Mouse (Mus musculus): ENCODE data around the gene Gm5678. TPM values are rescaled to one million over a fixed set of nuclear protein-coding genes. Genes with fewer than 3 reads are reported as not detected.
"Not testable (repeated sequence)": the region's sequence is repeated elsewhere in the genome, so short reads cannot be mapped to it uniquely, and the experiment has no call there.

Gm5678 gene
- polyA plus RNA-seq, 1 experiment from 2014 or later: not detected

DNA sequence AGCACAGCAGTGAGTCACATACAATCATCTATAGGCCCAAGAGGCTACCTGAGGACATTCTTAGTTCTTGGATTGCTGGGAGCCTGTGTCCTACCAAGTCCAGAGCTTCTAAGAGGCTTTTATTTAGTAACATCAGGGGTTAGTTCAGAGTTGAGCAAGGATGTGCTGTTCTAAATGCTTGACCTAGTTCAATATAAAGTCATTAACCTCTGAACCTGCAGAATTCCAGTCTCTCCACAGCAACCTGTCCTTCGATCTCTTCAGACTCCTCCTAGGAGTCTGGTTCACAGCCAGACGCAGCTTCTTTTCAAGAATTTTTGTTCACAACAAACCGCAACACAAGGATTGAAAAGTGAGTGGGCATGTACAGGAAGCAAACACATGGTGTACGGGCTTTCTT, 16.9 kb upstream of the Gm5678 start:
- Histone ChIP-seq H3K9ac (no peak overlapping the region), H3K27ac (no peak overlapping the region), H3K9me3 (no peaks in the 10 kb centered on the region), H3K27me3 (no peaks in the 10 kb centered on the region), H3K4me2 (replicated peaks) (no peak overlapping the region), H3K36me3 (peaks cover 34% of the 10 kb centered on the region), H3K4me1 (peaks cover 14% of the 10 kb centered on the region), H3K4me3 (no peak overlapping the region)
- no peak for ATAC-seq (ENCODE audit: low FRiP score, low read depth)
- 91% methylated on average over 4 of the region's 4 CpGs for WGBS

- Histone ChIP-seq H3K36me3 (peaks cover 22% of the 10 kb centered on the region), H3K27me3 (no peaks in the 10 kb centered on the region), H3K4me1 (no peaks in the 10 kb centered on the region), H3K4me2 (replicated peaks) (no peak overlapping the region), H3K27ac (no peak overlapping the region), H3K9ac (no peak overlapping the region), H3K9me3 (no peaks in the 10 kb centered on the region), H3K4me3 (no peak overlapping the region)
- 46% methylated on average over 5 of the region's 5 CpGs for WGBS
- no peak for ATAC-seq (ENCODE audit: low FRiP score, low read depth)
Measured at GRCm38 (mm10) chr16:93615118-93615870, 12.6 kb upstream of the Gm5678 start.

DNA sequence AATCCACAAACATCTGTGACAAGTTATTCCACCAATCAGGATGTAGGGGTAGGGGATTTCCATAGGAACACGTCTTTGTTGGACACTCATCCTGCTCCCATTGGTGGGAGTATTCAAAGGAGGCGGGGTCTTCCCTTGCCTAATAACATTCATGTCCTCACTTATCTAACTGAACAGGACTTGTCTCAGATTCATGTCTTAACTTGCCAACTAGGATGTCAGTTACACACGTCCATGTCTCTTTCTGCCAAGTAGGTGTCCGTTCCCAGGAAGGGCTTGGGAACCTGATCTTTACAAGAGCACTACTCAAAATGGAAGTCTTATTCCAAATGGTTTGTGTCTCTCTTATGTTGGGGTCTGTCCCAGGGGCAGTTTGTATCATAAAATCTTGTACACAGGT, 4.1 kb upstream of the Gm5678 start:
- not testable (repeated sequence) for H3K9me3 ChIP-seq; H3K27me3 ChIP-seq; ATAC-seq (ENCODE audit: low FRiP score, low read depth); H3K4me2 ChIP-seq (replicated peaks); H3K9ac ChIP-seq; H3K4me3 ChIP-seq; H3K27ac ChIP-seq; H3K4me1 ChIP-seq; H3K36me3 ChIP-seq
- WGBS: 88% methylated on average over 4 of the region's 4 CpGs

GRCm38 (mm10) chr16:93624671-93625070, 3.2 kb upstream of the Gm5678 start:
- ATAC-seq (ENCODE audit: low FRiP score, low read depth): no peak
- Histone ChIP-seq H3K27me3 (no peaks in the 10 kb centered on the region), H3K4me2 (replicated peaks) (no peak overlapping the region), H3K27ac (no peak overlapping the region), H3K4me1 (no peaks in the 10 kb centered on the region), H3K9me3 (no peaks in the 10 kb centered on the region), H3K36me3 (no peaks in the 10 kb centered on the region), H3K9ac (no peak overlapping the region), H3K4me3 (no peak overlapping the region)
- 72% methylated on average over 4 of the region's 4 CpGs for WGBS

- Histone ChIP-seq H3K4me1 (no peaks in the 10 kb centered on the region), H3K4me3 (no peak overlapping the region), H3K4me2 (replicated peaks) (no peak overlapping the region), H3K36me3 (no peaks in the 10 kb centered on the region), H3K9ac (no peak overlapping the region), H3K9me3 (no peaks in the 10 kb centered on the region), H3K27me3 (no peaks in the 10 kb centered on the region), H3K27ac (no peak overlapping the region)
- ATAC-seq (ENCODE audit: low FRiP score, low read depth): no peak
- WGBS: 19% methylated on average over 1 of the region's 1 CpGs
Measured at GRCm38 (mm10) chr16:93626745-93627144, 1.2 kb upstream of the Gm5678 start.

GRCm38 (mm10) chr16:93644006-93644405, 16.1 kb downstream of the Gm5678 start:
- Histone ChIP-seq H3K9ac (no peak overlapping the region), H3K9me3 (no peaks in the 10 kb centered on the region), H3K4me3 (no peak overlapping the region), H3K4me1 (no peaks in the 10 kb centered on the region), H3K27ac (no peak overlapping the region), H3K4me2 (replicated peaks) (no peak overlapping the region), H3K27me3 (no peaks in the 10 kb centered on the region), H3K36me3 (no peaks in the 10 kb centered on the region)
- no peak for ATAC-seq (ENCODE audit: low FRiP score, low read depth)
- 67% methylated on average over 4 of the region's 4 CpGs for WGBS

DNA sequence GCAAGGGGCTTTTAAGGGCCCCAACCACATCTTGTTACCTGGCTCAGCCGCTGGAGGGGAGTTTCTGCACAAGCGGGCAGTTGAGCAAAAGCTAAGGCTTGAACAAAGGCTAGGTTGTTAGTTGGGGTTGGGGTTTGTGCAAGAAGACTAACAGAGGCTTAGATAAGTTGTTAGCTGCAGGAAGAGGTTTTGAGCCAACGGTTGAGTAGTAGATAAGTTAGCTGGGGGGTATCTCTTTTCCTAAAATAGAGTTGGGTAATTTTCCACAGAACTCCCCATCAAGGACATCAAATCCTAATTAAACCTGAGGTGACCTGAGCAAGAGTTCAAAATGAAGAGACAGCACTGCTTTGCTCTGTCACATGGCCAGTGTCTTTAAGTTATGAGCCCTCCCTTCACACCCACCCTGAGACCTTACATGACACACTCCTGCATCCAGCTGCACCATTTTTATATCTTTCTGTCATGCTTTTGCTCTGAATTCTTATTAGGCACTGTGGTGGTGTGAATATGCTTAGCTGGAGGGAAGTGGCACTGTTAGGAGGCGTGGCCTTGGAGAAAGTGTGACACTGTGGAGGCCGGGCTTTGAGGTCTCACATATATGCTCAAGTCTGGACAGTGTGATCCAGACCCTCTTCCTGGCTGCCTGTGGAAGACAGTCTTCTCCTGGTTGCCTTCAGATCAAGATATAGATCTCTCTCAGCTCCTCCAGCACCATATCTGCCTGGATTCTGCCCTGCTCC, 20.7 kb downstream of the Gm5678 start:
- Histone ChIP-seq H3K36me3 (no peaks in the 10 kb centered on the region), H3K9me3 (no peaks in the 10 kb centered on the region), H3K27ac (no peak overlapping the region), H3K4me2 (replicated peaks) (no peak overlapping the region), H3K27me3 (0 out of 2 replicates have a peak, but pooled peaks cover 2% of the 10 kb centered on the region), H3K9ac (no peak overlapping the region), H3K4me1 (0 out of 2 replicates have a peak, but pooled peaks cover 5% of the 10 kb centered on the region), H3K4me3 (no peak overlapping the region)
- ATAC-seq (ENCODE audit: low FRiP score, low read depth): no peak
- 78% methylated on average over 5 of the region's 5 CpGs for WGBS

- no peak for ATAC-seq (ENCODE audit: low FRiP score, low read depth)
- no peak overlapping the region for H3K9ac ChIP-seq
- H3K4me3 ChIP-seq: no peak overlapping the region
- peaks cover 25% of the 10 kb centered on the region for H3K9me3 ChIP-seq
- no peaks in the 10 kb centered on the region for H3K27me3 ChIP-seq
- H3K27ac ChIP-seq: no peak overlapping the region
- no peaks in the 10 kb centered on the region for H3K36me3 ChIP-seq
- H3K4me1 ChIP-seq: no peaks in the 10 kb centered on the region
- H3K4me2 ChIP-seq (replicated peaks): no peak overlapping the region
Measured at GRCm38 (mm10) chr16:93667976-93668375, 40.1 kb downstream of the Gm5678 start.

- no peaks in the 10 kb centered on the region for H3K36me3 ChIP-seq
- H3K27me3 ChIP-seq: no peaks in the 10 kb centered on the region
- H3K9me3 ChIP-seq: peaks cover 20% of the 10 kb centered on the region
- H3K27ac ChIP-seq: no peak overlapping the region
- no peaks in the 10 kb centered on the region for H3K4me1 ChIP-seq
- no peak overlapping the region for H3K4me3 ChIP-seq
- no peak overlapping the region for H3K4me2 ChIP-seq (replicated peaks)
- no peak overlapping the region for H3K9ac ChIP-seq
- no peak for ATAC-seq (ENCODE audit: low FRiP score, low read depth)
Measured at GRCm38 (mm10) chr16:93669521-93669920, 41.6 kb downstream of the Gm5678 start.

DNA sequence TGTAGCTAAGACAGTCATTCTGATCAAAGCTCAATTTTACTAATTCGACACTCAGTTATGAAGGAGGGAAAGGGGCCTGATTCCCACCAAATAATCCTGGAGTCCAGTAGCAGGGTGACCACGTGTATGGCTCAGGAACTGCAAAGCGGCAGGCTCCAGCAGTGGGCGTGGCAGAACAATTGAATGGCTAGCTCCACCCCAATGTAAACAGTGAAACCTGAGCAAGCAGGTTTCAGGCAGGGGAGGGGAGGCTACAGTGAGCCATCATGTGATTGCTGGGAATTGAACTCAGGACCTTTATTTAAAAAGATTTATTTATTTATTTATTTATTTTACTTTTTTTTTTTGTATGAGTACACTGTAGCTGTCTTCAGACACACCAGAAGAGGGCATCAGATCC, 42.6 kb downstream of the Gm5678 start:
- H3K4me2 ChIP-seq (replicated peaks); H3K4me3 ChIP-seq; H3K9ac ChIP-seq; H3K27ac ChIP-seq; H3K27me3 ChIP-seq; H3K4me1 ChIP-seq; H3K36me3 ChIP-seq; ATAC-seq (ENCODE audit: low FRiP score, low read depth): not testable (repeated sequence)
- peaks cover 20% of the 10 kb centered on the region for H3K9me3 ChIP-seq
- WGBS: 30% methylated on average over 4 of the region's 4 CpGs

DNA sequence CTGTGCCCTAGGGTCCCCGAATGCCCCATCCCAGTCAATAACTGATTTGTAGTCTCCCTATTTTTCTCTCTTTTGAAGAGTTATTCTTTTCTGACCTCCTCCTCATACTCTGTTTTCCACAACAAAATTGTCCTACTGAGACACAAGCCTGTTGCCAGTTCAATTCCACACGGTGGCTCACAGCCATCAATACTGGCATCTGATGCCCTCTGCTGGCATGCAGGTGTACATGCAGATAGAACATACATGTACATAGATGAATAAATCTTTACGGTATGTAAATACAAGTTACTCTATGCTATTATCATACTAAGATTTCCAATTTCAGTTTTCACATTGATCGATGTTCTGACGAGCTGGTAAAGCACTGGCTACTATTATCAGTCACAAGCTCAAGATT, 43.2 kb downstream of the Gm5678 start:
- Histone ChIP-seq H3K9ac (no peak overlapping the region), H3K9me3 (peaks cover 20% of the 10 kb centered on the region), H3K27me3 (no peaks in the 10 kb centered on the region), H3K4me2 (replicated peaks) (no peak overlapping the region), H3K36me3 (no peaks in the 10 kb centered on the region), H3K4me3 (no peak overlapping the region), H3K27ac (no peak overlapping the region), H3K4me1 (no peaks in the 10 kb centered on the region)
- 93% methylated on average over 5 of the region's 5 CpGs for WGBS
- ATAC-seq (ENCODE audit: low FRiP score, low read depth): no peak

GRCm38 (mm10) chr16:93676376-93676775, 48.5 kb downstream of the Gm5678 start:
- Histone ChIP-seq H3K4me2 (replicated peaks) (no peak overlapping the region), H3K36me3 (no peaks in the 10 kb centered on the region), H3K27me3 (peaks cover 18% of the 10 kb centered on the region), H3K4me1 (no peaks in the 10 kb centered on the region), H3K4me3 (no peak overlapping the region), H3K27ac (no peak overlapping the region), H3K9ac (no peak overlapping the region), H3K9me3 (no peaks in the 10 kb centered on the region)
- no peak for ATAC-seq (ENCODE audit: low FRiP score, low read depth)
- WGBS: 75% methylated on average over 5 of the region's 5 CpGs

DNA sequence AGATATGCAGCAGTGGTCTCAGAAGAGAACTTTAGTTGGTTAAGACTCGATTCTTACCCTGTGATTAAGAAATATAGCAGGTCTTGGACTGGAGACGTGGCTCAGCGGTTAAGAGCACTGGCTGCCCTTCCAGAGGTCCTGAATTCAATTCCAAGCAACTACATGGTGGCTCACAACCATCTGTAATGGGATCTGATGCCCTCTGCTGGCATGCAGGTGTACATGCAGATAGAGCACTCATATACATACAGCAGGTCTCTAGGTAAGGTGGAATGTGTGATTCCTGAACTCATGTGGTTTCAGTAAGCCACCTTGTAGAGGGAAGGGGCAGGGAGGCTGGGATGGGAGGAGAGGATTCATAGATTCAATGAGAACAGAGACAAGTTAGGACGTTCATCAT, 50.3 kb downstream of the Gm5678 start:
- H3K9ac ChIP-seq: no peak overlapping the region
- no peaks in the 10 kb centered on the region for H3K36me3 ChIP-seq
- H3K4me2 ChIP-seq (replicated peaks): no peak overlapping the region
- peaks cover 10% of the 10 kb centered on the region for H3K4me1 ChIP-seq
- H3K27ac ChIP-seq: no peak overlapping the region
- H3K9me3 ChIP-seq: no peaks in the 10 kb centered on the region
- ATAC-seq (ENCODE audit: low FRiP score, low read depth): no peak
- peaks cover 37% of the 10 kb centered on the region for H3K27me3 ChIP-seq
- WGBS: 76% methylated on average over 4 of the region's 4 CpGs
- no peak overlapping the region for H3K4me3 ChIP-seq

All from limb, embryonic 13.5 days (tissue).